In the genomic region with DNA sequence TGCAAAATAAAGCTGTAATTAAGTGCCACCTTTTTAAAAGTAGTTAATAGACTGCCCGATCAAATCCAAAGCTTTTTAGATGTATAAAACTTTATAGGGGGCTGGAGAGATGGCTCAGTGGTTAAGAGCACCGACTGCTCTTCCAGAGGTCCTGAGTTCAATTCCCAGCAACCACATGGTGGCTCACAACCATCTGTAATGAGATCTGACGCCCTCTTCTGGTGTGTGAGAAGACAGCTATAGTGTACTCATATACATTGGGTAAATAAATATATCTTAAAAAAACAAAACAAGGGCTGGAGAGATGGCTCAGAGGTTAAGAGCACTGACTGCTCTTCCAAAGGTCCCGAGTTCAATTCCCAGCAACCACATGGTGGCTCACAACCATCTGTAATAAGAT, we compare ENCODE assay signal across 8 mouse cellular contexts. TPM values are rescaled to one million over a fixed set of nuclear protein-coding genes. Genes with fewer than 3 reads are reported as not detected.
DNase-seq lines count a peak whose midpoint lies in the region; ATAC-seq and TF ChIP-seq lines count a peak whose summit lies in the region.
"Not testable (repeated sequence)": the region's sequence is repeated elsewhere in the genome, so short reads cannot be mapped to it uniquely, and the experiment has no call there.

No protein-coding gene starts in this region.

- not testable (repeated sequence) for DNase-seq in G1E (ENCODE audit: low spot score); limb, embryonic 10.5 days (ENCODE audit: low spot score); liver, postnatal 0 days

- H3K4me1 ChIP-seq in G1E (ENCODE audit: insufficient read depth, low read depth, low read length) = peaks cover 24% of the 10 kb centered on the region
- H3K4me1 ChIP-seq in embryonic facial prominence, embryonic 15.5 days; heart, embryonic 11.5 days (ENCODE audit: control insufficient read depth, insufficient read depth, low read length); hindbrain, embryonic 16.5 days (ENCODE audit: control insufficient read depth, insufficient read depth, low read depth, low read length); limb, embryonic 10.5 days; liver, postnatal 0 days (ENCODE audit: insufficient read depth); midbrain, embryonic 16.5 days (ENCODE audit: control insufficient read depth, insufficient read depth, low read length); stomach, embryonic 16.5 days (ENCODE audit: control insufficient read depth, insufficient read depth, low read length): not testable (repeated sequence)

- peak overlapping the region; percentile 89; the same call in 1 of the 2 replicates for H3K4me3 ChIP-seq in G1E (ENCODE audit: low read depth, low read length)
- H3K4me3 ChIP-seq in embryonic facial prominence, embryonic 15.5 days (replicated peaks) = peak overlapping the region; percentile 73
- peak overlapping the region; percentile 95 for H3K4me3 ChIP-seq in heart, embryonic 11.5 days (ENCODE audit: low read depth, low read length)
- H3K4me3 ChIP-seq in hindbrain, embryonic 16.5 days (ENCODE audit: low read length) = peak overlapping the region; percentile 90
- H3K4me3 ChIP-seq in limb, embryonic 10.5 days = peak overlapping the region; percentile 92
- H3K4me3 ChIP-seq in liver, postnatal 0 days (ENCODE audit: low read depth, low read length) = peak overlapping the region; percentile 92
- peak overlapping the region; percentile 94 for H3K4me3 ChIP-seq in midbrain, embryonic 16.5 days (ENCODE audit: low read depth, low read length)
- H3K4me3 ChIP-seq in stomach, embryonic 16.5 days (replicated peaks; ENCODE audit: low read length) = peak overlapping the region; percentile 81

- ATAC-seq in G1E (ENCODE audit: extremely low read depth, insufficient number of reproducible peaks, low FRiP score, poor library complexity, severe bottlenecking); embryonic facial prominence, embryonic 15.5 days (ENCODE audit: insufficient number of reproducible peaks, low FRiP score, low TSS enrichment, low read depth); heart, embryonic 11.5 days (replicated peaks; ENCODE audit: insufficient number of reproducible peaks, low FRiP score, low TSS enrichment): not testable (repeated sequence)
- peak; percentile 54 for ATAC-seq in hindbrain, embryonic 16.5 days
- peak; percentile 45 for ATAC-seq in liver, postnatal 0 days
- ATAC-seq in midbrain, embryonic 16.5 days = peak; percentile 72; the same call in 1 of the 2 replicates
- ATAC-seq in stomach, embryonic 16.5 days (ENCODE audit: insufficient read depth, low FRiP score) = peak; percentile 39; the same call in 1 of the 2 replicates

- not testable (repeated sequence) for TF ChIP-seq CTCF in G1E (IDR thresholded peaks at IDR 0.05; ENCODE audit: low read depth, low read length); liver, postnatal 0 days (IDR thresholded peaks at IDR 0.05; ENCODE audit: low read depth)

- H3K9me3 ChIP-seq in G1E (replicated peaks); embryonic facial prominence, embryonic 15.5 days (replicated peaks); heart, embryonic 11.5 days (replicated peaks; ENCODE audit: control insufficient read depth, low read length); hindbrain, embryonic 16.5 days (ENCODE audit: control insufficient read depth, low read length); limb, embryonic 10.5 days (replicated peaks); liver, postnatal 0 days (ENCODE audit: low read length); midbrain, embryonic 16.5 days (replicated peaks; ENCODE audit: control insufficient read depth, low read length, poor library complexity, severe bottlenecking); stomach, embryonic 16.5 days (replicated peaks; ENCODE audit: control insufficient read depth, low read length): not testable (repeated sequence)

- peaks cover 27% of the 10 kb centered on the region for H3K36me3 ChIP-seq in G1E (replicated peaks)
- peaks cover 24% of the 10 kb centered on the region for H3K36me3 ChIP-seq in embryonic facial prominence, embryonic 15.5 days
- H3K36me3 ChIP-seq in heart, embryonic 11.5 days (ENCODE audit: control insufficient read depth, insufficient read depth, low read length); midbrain, embryonic 16.5 days (ENCODE audit: control insufficient read depth, insufficient read depth, low read length): not testable (repeated sequence)
- H3K36me3 ChIP-seq in hindbrain, embryonic 16.5 days (ENCODE audit: control insufficient read depth, insufficient read depth, low read length) = peaks cover 17% of the 10 kb centered on the region
- peaks cover 28% of the 10 kb centered on the region for H3K36me3 ChIP-seq in limb, embryonic 10.5 days
- peaks cover 15% of the 10 kb centered on the region for H3K36me3 ChIP-seq in liver, postnatal 0 days (replicated peaks; ENCODE audit: insufficient read depth, low read length)
- peaks cover 16% of the 10 kb centered on the region for H3K36me3 ChIP-seq in stomach, embryonic 16.5 days (ENCODE audit: control insufficient read depth, insufficient read depth, low read length)

- peak overlapping the region; percentile 76 for H3K4me2 ChIP-seq in embryonic facial prominence, embryonic 15.5 days (replicated peaks)
- peak overlapping the region; percentile 92 for H3K4me2 ChIP-seq in heart, embryonic 11.5 days
- H3K4me2 ChIP-seq in hindbrain, embryonic 16.5 days (ENCODE audit: low read length) = peak overlapping the region; percentile 67
- peak overlapping the region; percentile 76 for H3K4me2 ChIP-seq in liver, postnatal 0 days (ENCODE audit: low read depth, low read length)
- H3K4me2 ChIP-seq in midbrain, embryonic 16.5 days (ENCODE audit: low read length) = peak overlapping the region; percentile 96
- peak overlapping the region; percentile 78 for H3K4me2 ChIP-seq in stomach, embryonic 16.5 days (ENCODE audit: low read depth, low read length)

- peak overlapping the region; percentile 82 for H3K27ac ChIP-seq in embryonic facial prominence, embryonic 15.5 days (replicated peaks)
- peak overlapping the region; percentile 66; the same call in 1 of the 2 replicates for H3K27ac ChIP-seq in heart, embryonic 11.5 days (ENCODE audit: low read depth, low read length)
- peak overlapping the region; percentile 83 for H3K27ac ChIP-seq in hindbrain, embryonic 16.5 days (ENCODE audit: low read depth, low read length)
- peak overlapping the region; percentile 86 for H3K27ac ChIP-seq in limb, embryonic 10.5 days
- H3K27ac ChIP-seq in liver, postnatal 0 days (ENCODE audit: low read depth) = peak overlapping the region; percentile 91
- H3K27ac ChIP-seq in midbrain, embryonic 16.5 days (ENCODE audit: low read length) = peak overlapping the region; percentile 83
- peak overlapping the region; percentile 53 for H3K27ac ChIP-seq in stomach, embryonic 16.5 days (ENCODE audit: low read length)

- not testable (repeated sequence) for TF ChIP-seq EP300 in liver, postnatal 0 days (IDR thresholded peaks at IDR 0.05; ENCODE audit: low read depth)

- WGBS in embryonic facial prominence, embryonic 15.5 days = 38% methylated on average over 4 of the region's 4 CpGs
- 48% methylated on average over 4 of the region's 4 CpGs for WGBS in heart, embryonic 11.5 days (ENCODE audit: insufficient replicate concordance)
- 50% methylated on average over 4 of the region's 4 CpGs for WGBS in hindbrain, embryonic 16.5 days
- 49% methylated on average over 4 of the region's 4 CpGs for WGBS in limb, embryonic 10.5 days
- WGBS in liver, postnatal 0 days (ENCODE audit: insufficient replicate concordance) = 38% methylated on average over 4 of the region's 4 CpGs
- WGBS in midbrain, embryonic 16.5 days = 44% methylated on average over 4 of the region's 4 CpGs
- 37% methylated on average over 4 of the region's 4 CpGs for WGBS in stomach, embryonic 16.5 days

- H3K9ac ChIP-seq in embryonic facial prominence, embryonic 15.5 days; heart, embryonic 11.5 days (ENCODE audit: low read depth, low read length): not testable (repeated sequence)
- H3K9ac ChIP-seq in hindbrain, embryonic 16.5 days (ENCODE audit: low read depth, low read length) = peak overlapping the region; percentile 62
- peak overlapping the region; percentile 89 for H3K9ac ChIP-seq in liver, postnatal 0 days (replicated peaks)
- H3K9ac ChIP-seq in midbrain, embryonic 16.5 days (ENCODE audit: low read depth, low read length) = peak overlapping the region; percentile 93
- peak overlapping the region; percentile 56 for H3K9ac ChIP-seq in stomach, embryonic 16.5 days (ENCODE audit: low read length)

- H3K27me3 ChIP-seq in G1E (ENCODE audit: insufficient read depth, low read length); embryonic facial prominence, embryonic 15.5 days; heart, embryonic 11.5 days (ENCODE audit: control insufficient read depth, insufficient read depth, low read length); hindbrain, embryonic 16.5 days (replicated peaks; ENCODE audit: control insufficient read depth, insufficient read depth, low read length); limb, embryonic 10.5 days (ENCODE audit: low read depth, poor library complexity, severe bottlenecking); liver, postnatal 0 days (ENCODE audit: insufficient read depth, low read length); midbrain, embryonic 16.5 days (ENCODE audit: control insufficient read depth, insufficient read depth, low read depth, low read length); stomach, embryonic 16.5 days (ENCODE audit: control insufficient read depth, insufficient read depth, low read length): not testable (repeated sequence)

RNA-seq across cellular contexts. Expression of gene Vps11, which starts 0.5 kb away (rescaled TPM):
- 13.6 and 15.7 TPM in 2 replicates for total RNA-seq in G1E (2014; fragmentation: Nextera tagmentation)
- total RNA-seq in G1E (2017) = 26.4 and 27.0 TPM in 2 replicates
- 6.7 and 7.7 TPM in 2 replicates for polyA plus RNA-seq in G1E (2012)
- 25.0 and 30.3 TPM in 2 replicates for polyA plus RNA-seq in embryonic facial prominence, embryonic 15.5 days (2015; fragmentation: Nextera tagmentation; extraction: Ambion mirVana)
- 15.1 and 19.8 TPM in 2 replicates for polyA plus RNA-seq in heart, embryonic 11.5 days (2014; fragmentation: Nextera tagmentation; extraction: Ambion mirVana)
- 43.5 and 46.4 TPM in 2 replicates for polyA plus RNA-seq in hindbrain, embryonic 16.5 days (2015; fragmentation: Nextera tagmentation; extraction: Ambion mirVana)
- polyA plus RNA-seq in limb, embryonic 10.5 days (2016; fragmentation: Nextera tagmentation; extraction: Ambion mirVana) = 29.3 and 32.2 TPM in 2 replicates
- 12.1 and 13.3 TPM in 2 replicates for polyA plus RNA-seq in liver, postnatal 0 days (2015; fragmentation: Nextera tagmentation; extraction: Ambion mirVana)
- 40.6 and 45.6 TPM in 2 replicates for polyA plus RNA-seq in midbrain, embryonic 16.5 days (2015; fragmentation: Nextera tagmentation; extraction: Ambion mirVana)
- polyA plus RNA-seq in stomach, embryonic 16.5 days (2015; fragmentation: Nextera tagmentation; extraction: Ambion mirVana) = 30.0 and 31.6 TPM in 2 replicates

RNA-seq across cellular contexts. Expression of gene Hyou1, which starts 17.4 kb away (rescaled TPM):
- total RNA-seq in G1E (2014; fragmentation: Nextera tagmentation) (51.8 and 55.8 TPM in 2 replicates), G1E (2017) (31.2 and 36.6 TPM in 2 replicates)
- polyA plus RNA-seq in G1E (2012) = 21.1 and 27.9 TPM in 2 replicates
- polyA plus RNA-seq in embryonic facial prominence, embryonic 15.5 days (2015; fragmentation: Nextera tagmentation; extraction: Ambion mirVana) = 31.0 and 31.1 TPM in 2 replicates
- 18.2 and 19.4 TPM in 2 replicates for polyA plus RNA-seq in heart, embryonic 11.5 days (2014; fragmentation: Nextera tagmentation; extraction: Ambion mirVana)
- 25.3 and 29.0 TPM in 2 replicates for polyA plus RNA-seq in hindbrain, embryonic 16.5 days (2015; fragmentation: Nextera tagmentation; extraction: Ambion mirVana)
- polyA plus RNA-seq in limb, embryonic 10.5 days (2016; fragmentation: Nextera tagmentation; extraction: Ambion mirVana) = 41.3 and 43.4 TPM in 2 replicates
- 5.2 and 6.6 TPM in 2 replicates for polyA plus RNA-seq in liver, postnatal 0 days (2015; fragmentation: Nextera tagmentation; extraction: Ambion mirVana)
- 26.8 and 28.2 TPM in 2 replicates for polyA plus RNA-seq in midbrain, embryonic 16.5 days (2015; fragmentation: Nextera tagmentation; extraction: Ambion mirVana)
- polyA plus RNA-seq in stomach, embryonic 16.5 days (2015; fragmentation: Nextera tagmentation; extraction: Ambion mirVana) = 33.8 and 41.3 TPM in 2 replicates

RNA-seq across cellular contexts. Expression of gene Hmbs, which starts 17.9 kb away (rescaled TPM):
- total RNA-seq in G1E (2014; fragmentation: Nextera tagmentation) (82.7 and 175 TPM in 2 replicates), G1E (2017) (108 and 148 TPM in 2 replicates)
- polyA plus RNA-seq in G1E (2012) = 86.9 and 90.1 TPM in 2 replicates
- 93.0 and 99.4 TPM in 2 replicates for polyA plus RNA-seq in embryonic facial prominence, embryonic 15.5 days (2015; fragmentation: Nextera tagmentation; extraction: Ambion mirVana)
- 258 and 291 TPM in 2 replicates for polyA plus RNA-seq in heart, embryonic 11.5 days (2014; fragmentation: Nextera tagmentation; extraction: Ambion mirVana)
- 64.0 and 67.4 TPM in 2 replicates for polyA plus RNA-seq in hindbrain, embryonic 16.5 days (2015; fragmentation: Nextera tagmentation; extraction: Ambion mirVana)
- 174 and 195 TPM in 2 replicates for polyA plus RNA-seq in limb, embryonic 10.5 days (2016; fragmentation: Nextera tagmentation; extraction: Ambion mirVana)
- 517 and 539 TPM in 2 replicates for polyA plus RNA-seq in liver, postnatal 0 days (2015; fragmentation: Nextera tagmentation; extraction: Ambion mirVana)
- 54.7 and 56.2 TPM in 2 replicates for polyA plus RNA-seq in midbrain, embryonic 16.5 days (2015; fragmentation: Nextera tagmentation; extraction: Ambion mirVana)
- 162 and 170 TPM in 2 replicates for polyA plus RNA-seq in stomach, embryonic 16.5 days (2015; fragmentation: Nextera tagmentation; extraction: Ambion mirVana)

RNA-seq across cellular contexts. Expression of gene H2afx, which starts 27.4 kb away (rescaled TPM):
- 227 and 235 TPM in 2 replicates for total RNA-seq in G1E (2014; fragmentation: Nextera tagmentation)
- total RNA-seq in G1E (2017) = 240 and 251 TPM in 2 replicates
- polyA plus RNA-seq in G1E (2012) = 762 and 998 TPM in 2 replicates
- polyA plus RNA-seq in embryonic facial prominence, embryonic 15.5 days (2015; fragmentation: Nextera tagmentation; extraction: Ambion mirVana) = 288 and 326 TPM in 2 replicates
- polyA plus RNA-seq in heart, embryonic 11.5 days (2014; fragmentation: Nextera tagmentation; extraction: Ambion mirVana) = 199 and 232 TPM in 2 replicates
- polyA plus RNA-seq in hindbrain, embryonic 16.5 days (2015; fragmentation: Nextera tagmentation; extraction: Ambion mirVana) = 106 and 143 TPM in 2 replicates
- polyA plus RNA-seq in limb, embryonic 10.5 days (2016; fragmentation: Nextera tagmentation; extraction: Ambion mirVana) = 515 and 551 TPM in 2 replicates
- 152 and 164 TPM in 2 replicates for polyA plus RNA-seq in liver, postnatal 0 days (2015; fragmentation: Nextera tagmentation; extraction: Ambion mirVana)
- 112 and 124 TPM in 2 replicates for polyA plus RNA-seq in midbrain, embryonic 16.5 days (2015; fragmentation: Nextera tagmentation; extraction: Ambion mirVana)
- polyA plus RNA-seq in stomach, embryonic 16.5 days (2015; fragmentation: Nextera tagmentation; extraction: Ambion mirVana) = 203 and 218 TPM in 2 replicates

RNA-seq across cellular contexts. Expression of gene Slc37a4, which starts 34.7 kb away (rescaled TPM):
- 10.0 and 16.0 TPM in 2 replicates for total RNA-seq in G1E (2014; fragmentation: Nextera tagmentation)
- 24.4 and 31.7 TPM in 2 replicates for total RNA-seq in G1E (2017)
- polyA plus RNA-seq in G1E (2012) = 10.4 and 11.8 TPM in 2 replicates
- 17.3 and 19.8 TPM in 2 replicates for polyA plus RNA-seq in embryonic facial prominence, embryonic 15.5 days (2015; fragmentation: Nextera tagmentation; extraction: Ambion mirVana)
- 31.1 and 31.5 TPM in 2 replicates for polyA plus RNA-seq in heart, embryonic 11.5 days (2014; fragmentation: Nextera tagmentation; extraction: Ambion mirVana)
- 56.8 and 60.2 TPM in 2 replicates for polyA plus RNA-seq in hindbrain, embryonic 16.5 days (2015; fragmentation: Nextera tagmentation; extraction: Ambion mirVana)
- 8.4 and 9.7 TPM in 2 replicates for polyA plus RNA-seq in limb, embryonic 10.5 days (2016; fragmentation: Nextera tagmentation; extraction: Ambion mirVana)
- 178 and 188 TPM in 2 replicates for polyA plus RNA-seq in liver, postnatal 0 days (2015; fragmentation: Nextera tagmentation; extraction: Ambion mirVana)
- 43.1 and 46.6 TPM in 2 replicates for polyA plus RNA-seq in midbrain, embryonic 16.5 days (2015; fragmentation: Nextera tagmentation; extraction: Ambion mirVana)
- polyA plus RNA-seq in stomach, embryonic 16.5 days (2015; fragmentation: Nextera tagmentation; extraction: Ambion mirVana) = 34.4 and 35.6 TPM in 2 replicates
